Mouse (Mus musculus): ENCODE data around the gene Saxo2. TPM values are rescaled to one million over a fixed set of nuclear protein-coding genes. Genes with fewer than 3 reads are reported as not detected.

Saxo2 gene
- total and polyA plus RNA-seq, 2 experiments from 2014 or later = 0.08 to 11.4 TPM

DNA sequence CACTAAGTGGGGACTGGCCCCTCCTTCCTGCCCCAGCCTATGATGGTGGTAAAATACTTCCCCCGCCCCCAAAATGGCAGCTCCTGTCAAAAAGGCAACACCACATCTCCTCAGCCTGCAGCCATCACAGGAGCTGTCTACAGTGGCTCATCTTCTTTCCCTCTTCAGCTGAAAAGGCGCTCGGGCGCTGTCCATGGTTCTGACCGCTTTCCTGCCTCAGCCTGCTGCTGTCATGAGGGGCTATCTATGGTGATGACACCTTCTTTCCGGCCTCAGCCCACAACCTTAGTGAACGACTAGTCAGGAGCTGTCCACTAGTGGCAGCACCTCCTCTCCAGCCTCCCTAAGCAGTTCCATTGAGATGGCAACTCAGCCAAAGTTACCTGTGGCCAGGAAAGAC is 23.0 kb downstream of the Saxo2 start:
- 6% methylated on average over 7 of the region's 7 CpGs for WGBS
- peak; percentile 44; the same call in 1 of the 2 replicates for ATAC-seq (ENCODE audit: insufficient read depth, low read depth)
- H3K27me3 ChIP-seq (ENCODE audit: control insufficient read depth, insufficient read depth, low read length) = no peaks in the 10 kb centered on the region

DNA sequence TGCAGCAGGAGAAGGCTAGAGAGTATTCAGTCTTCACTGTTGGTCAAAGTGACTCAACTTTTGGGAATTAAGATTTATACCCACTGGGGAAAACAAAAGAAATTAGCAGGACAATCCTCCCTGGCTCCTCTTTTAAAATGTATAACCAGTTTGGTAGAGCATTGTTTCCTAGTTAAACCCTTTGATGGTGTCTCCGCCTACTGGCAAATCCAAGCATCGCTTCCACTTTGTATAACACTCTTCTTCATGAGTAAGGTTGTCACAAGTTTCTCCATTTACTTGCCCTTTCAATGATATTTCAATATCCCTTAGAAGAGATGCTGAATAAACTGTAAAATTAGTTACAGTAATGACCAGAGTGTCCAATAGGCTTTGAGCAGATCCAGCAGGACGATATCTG is 38.7 kb downstream of the Saxo2 start:
- Histone ChIP-seq H3K27me3 (ENCODE audit: control insufficient read depth, insufficient read depth, low read length) (no peaks in the 10 kb centered on the region), H3K36me3 (replicated peaks; ENCODE audit: control insufficient read depth, insufficient read depth, low read length) (no peaks in the 10 kb centered on the region), H3K4me2 (ENCODE audit: low read depth, low read length) (no peak overlapping the region), H3K9ac (replicated peaks; ENCODE audit: low read depth, low read length) (no peak overlapping the region), H3K4me3 (ENCODE audit: low read depth, low read length) (no peak overlapping the region), H3K4me1 (ENCODE audit: control insufficient read depth, insufficient read depth) (no peaks in the 10 kb centered on the region), H3K9me3 (replicated peaks; ENCODE audit: control insufficient read depth, low read length) (no peaks in the 10 kb centered on the region), H3K27ac (ENCODE audit: low read depth) (no peak overlapping the region)
- TF ChIP-seq CTCF (IDR thresholded peaks at IDR 0.05; ENCODE audit: low read depth) (peak; percentile 45), EP300 (IDR thresholded peaks at IDR 0.05; ENCODE audit: low read depth) (no peak)
- DNase-seq (ENCODE audit: low spot score) (peak; percentile 7), ATAC-seq (ENCODE audit: insufficient read depth, low read depth) (no peak)
- 59% methylated on average over 3 of the region's 3 CpGs for WGBS

More for the DNA sequence above, 23.0 kb downstream of the Saxo2 start:
- H3K4me2 ChIP-seq (ENCODE audit: low read depth, low read length) = no peak overlapping the region
- no peak for DNase-seq (ENCODE audit: low spot score)
- TF ChIP-seq EP300 (IDR thresholded peaks at IDR 0.05; ENCODE audit: low read depth) = no peak
- no peak for TF ChIP-seq CTCF (IDR thresholded peaks at IDR 0.05; ENCODE audit: low read depth)
- no peak overlapping the region for H3K9ac ChIP-seq (replicated peaks; ENCODE audit: low read depth, low read length)
- no peaks in the 10 kb centered on the region for H3K4me1 ChIP-seq (ENCODE audit: control insufficient read depth, insufficient read depth)
- H3K27ac ChIP-seq (ENCODE audit: low read depth) = no peak overlapping the region
- H3K9me3 ChIP-seq (replicated peaks; ENCODE audit: control insufficient read depth, low read length) = no peaks in the 10 kb centered on the region
- H3K36me3 ChIP-seq (replicated peaks; ENCODE audit: control insufficient read depth, insufficient read depth, low read length) = no peaks in the 10 kb centered on the region
- H3K4me3 ChIP-seq (ENCODE audit: low read depth, low read length) = no peak overlapping the region

DNA sequence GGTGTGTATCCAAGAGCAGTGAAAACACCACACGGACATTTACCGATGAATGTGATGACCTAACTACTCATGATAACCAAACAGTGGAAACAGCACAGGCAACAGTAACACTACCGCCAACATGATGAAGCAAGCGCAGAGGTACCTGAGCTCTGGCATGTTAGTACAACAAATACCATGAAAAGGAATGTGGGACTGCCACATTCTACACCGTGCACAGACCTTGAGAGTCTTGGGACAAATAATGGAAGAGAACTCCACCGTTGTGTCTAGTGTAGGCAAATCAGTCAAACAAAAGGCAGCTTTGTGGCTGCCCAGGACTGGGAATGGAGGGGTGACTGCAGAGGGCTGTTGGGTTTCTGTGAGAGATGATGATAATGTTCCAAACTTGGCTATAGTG is 42.9 kb downstream of the Saxo2 start:
- TF ChIP-seq EP300 (IDR thresholded peaks at IDR 0.05; ENCODE audit: low read depth) (no peak), CTCF (IDR thresholded peaks at IDR 0.05; ENCODE audit: low read depth) (no peak)
- no peak overlapping the region for H3K4me2 ChIP-seq (ENCODE audit: low read depth, low read length)
- no peak for DNase-seq (ENCODE audit: low spot score)
- H3K27me3 ChIP-seq (ENCODE audit: control insufficient read depth, insufficient read depth, low read length) = no peaks in the 10 kb centered on the region
- no peaks in the 10 kb centered on the region for H3K9me3 ChIP-seq (replicated peaks; ENCODE audit: control insufficient read depth, low read length)
- no peak for ATAC-seq (ENCODE audit: insufficient read depth, low read depth)
- no peaks in the 10 kb centered on the region for H3K4me1 ChIP-seq (ENCODE audit: control insufficient read depth, insufficient read depth)
- no peak overlapping the region for H3K4me3 ChIP-seq (ENCODE audit: low read depth, low read length)
- no peaks in the 10 kb centered on the region for H3K36me3 ChIP-seq (replicated peaks; ENCODE audit: control insufficient read depth, insufficient read depth, low read length)
- H3K9ac ChIP-seq (replicated peaks; ENCODE audit: low read depth, low read length) = no peak overlapping the region
- 80% methylated on average over 6 of the region's 6 CpGs for WGBS
- no peak overlapping the region for H3K27ac ChIP-seq (ENCODE audit: low read depth)

DNA sequence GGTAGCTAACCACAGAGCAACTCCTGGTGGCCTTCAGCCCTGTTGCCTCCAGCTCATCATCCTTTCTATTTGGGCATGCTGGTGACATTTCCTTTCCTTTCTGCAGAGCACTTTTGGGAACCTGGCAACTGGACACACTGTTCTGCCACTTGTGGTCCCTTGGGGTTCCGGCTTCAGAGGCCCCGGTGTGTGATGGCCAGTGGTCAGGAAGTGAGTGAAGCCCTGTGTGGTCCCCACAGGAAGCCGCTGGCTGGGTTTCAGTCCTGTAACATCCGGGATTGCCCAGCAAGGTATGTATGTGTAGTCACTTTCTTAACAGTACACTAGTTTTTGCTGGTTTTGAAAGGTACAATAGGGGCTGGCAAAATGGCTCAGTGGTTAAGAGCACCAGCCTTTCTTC is 46.3 kb downstream of the Saxo2 start:
- no peak overlapping the region for H3K4me3 ChIP-seq (ENCODE audit: low read depth, low read length)
- H3K27me3 ChIP-seq (ENCODE audit: control insufficient read depth, insufficient read depth, low read length) = no peaks in the 10 kb centered on the region
- DNase-seq (ENCODE audit: low spot score) (no peak), ATAC-seq (ENCODE audit: insufficient read depth, low read depth) (no peak)
- no peak overlapping the region for H3K4me2 ChIP-seq (ENCODE audit: low read depth, low read length)
- 65% methylated on average over 4 of the region's 4 CpGs for WGBS
- no peak overlapping the region for H3K9ac ChIP-seq (replicated peaks; ENCODE audit: low read depth, low read length)
- no peak overlapping the region for H3K27ac ChIP-seq (ENCODE audit: low read depth)
- TF ChIP-seq CTCF (IDR thresholded peaks at IDR 0.05; ENCODE audit: low read depth) (no peak), EP300 (IDR thresholded peaks at IDR 0.05; ENCODE audit: low read depth) (no peak)
- H3K4me1 ChIP-seq (ENCODE audit: control insufficient read depth, insufficient read depth) = no peaks in the 10 kb centered on the region
- no peaks in the 10 kb centered on the region for H3K9me3 ChIP-seq (replicated peaks; ENCODE audit: control insufficient read depth, low read length)
- no peaks in the 10 kb centered on the region for H3K36me3 ChIP-seq (replicated peaks; ENCODE audit: control insufficient read depth, insufficient read depth, low read length)

DNA sequence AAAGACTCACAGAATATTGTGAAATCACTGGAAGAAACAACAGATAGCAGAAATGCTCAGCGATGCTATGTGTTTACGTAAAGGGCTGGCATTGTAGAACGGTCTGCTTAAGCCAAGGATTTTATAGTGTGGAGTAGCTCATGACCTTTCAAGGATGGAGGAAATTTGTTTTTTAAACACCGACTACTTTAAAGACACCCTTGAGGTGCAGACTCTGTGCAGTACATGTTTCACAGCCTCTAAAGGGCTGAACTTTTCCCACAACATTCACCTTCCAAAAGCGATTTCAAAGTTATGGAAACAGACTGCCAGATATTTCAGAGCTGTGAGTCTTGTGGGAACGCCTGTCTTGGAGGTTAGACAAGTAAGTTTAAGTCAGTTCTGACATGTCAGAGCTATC is 57.4 kb downstream of the Saxo2 start:
- WGBS = 80% methylated on average over 6 of the region's 6 CpGs
- H3K4me2 ChIP-seq (ENCODE audit: low read depth, low read length) = no peak overlapping the region
- no peak for TF ChIP-seq CTCF (IDR thresholded peaks at IDR 0.05; ENCODE audit: low read depth)
- no peak for TF ChIP-seq EP300 (IDR thresholded peaks at IDR 0.05; ENCODE audit: low read depth)
- no peaks in the 10 kb centered on the region for H3K9me3 ChIP-seq (replicated peaks; ENCODE audit: control insufficient read depth, low read length)
- no peaks in the 10 kb centered on the region for H3K4me1 ChIP-seq (ENCODE audit: control insufficient read depth, insufficient read depth)
- H3K36me3 ChIP-seq (replicated peaks; ENCODE audit: control insufficient read depth, insufficient read depth, low read length) = no peaks in the 10 kb centered on the region
- H3K4me3 ChIP-seq (ENCODE audit: low read depth, low read length) = no peak overlapping the region
- H3K9ac ChIP-seq (replicated peaks; ENCODE audit: low read depth, low read length) = no peak overlapping the region
- no peak for DNase-seq (ENCODE audit: low spot score)
- H3K27me3 ChIP-seq (ENCODE audit: control insufficient read depth, insufficient read depth, low read length) = no peaks in the 10 kb centered on the region
- ATAC-seq (ENCODE audit: insufficient read depth, low read depth) = no peak
- H3K27ac ChIP-seq (ENCODE audit: low read depth) = no peak overlapping the region

Other genes starting within 250 kb of the Saxo2 start
- gene Efl1, start 86 bp upstream of the Saxo2 start, total RNA-seq (2014; rRNA removed; ENCODE audit: low replicate concordance) = 18.2 and 24.1 TPM in 2 replicates
- 12.0 and 12.2 TPM in 2 replicates for gene Efl1, start 86 bp upstream of the Saxo2 start, polyA plus RNA-seq (2015; fragmentation: Nextera tagmentation; extraction: Ambion mirVana)
- gene Mex3b, start 218.8 kb upstream of the Saxo2 start, total RNA-seq (2014; rRNA removed; ENCODE audit: low replicate concordance) = 14.4 and 15.2 TPM in 2 replicates
- 3.2 and 3.3 TPM in 2 replicates for gene Mex3b, start 218.8 kb upstream of the Saxo2 start, polyA plus RNA-seq (2015; fragmentation: Nextera tagmentation; extraction: Ambion mirVana)

Data from heart, postnatal 0 days (tissue).